Mouse (Mus musculus): ENCODE data around the gene Ikzf4.

Gene Ikzf4

GRCm38 (mm10) chr10:128612433-128613153, 33.2 kb downstream of the Ikzf4 start:
- peak; percentile 61 for DNase-seq (ENCODE audit: low read depth, low spot score)

DNA sequence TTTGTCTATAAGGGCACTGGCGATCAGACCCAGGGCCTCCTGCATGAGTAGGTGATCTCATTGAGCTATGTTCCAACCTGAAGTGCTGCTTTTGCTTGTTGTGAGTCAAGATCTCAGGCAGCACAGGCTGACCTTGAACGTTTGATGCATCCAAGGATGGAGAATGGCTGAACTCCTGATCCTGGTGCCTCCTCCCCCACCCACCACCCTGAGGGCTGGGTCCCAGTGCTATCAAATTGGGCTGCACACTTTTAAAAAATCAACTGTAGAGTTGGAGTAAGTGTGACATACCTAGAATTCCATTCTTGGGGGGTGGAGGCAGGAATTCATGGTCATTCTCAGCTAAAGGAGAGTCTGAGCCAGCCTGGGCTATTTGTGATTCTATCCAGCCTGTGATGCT, 39.3 kb downstream of the Ikzf4 start:
- DNase-seq (ENCODE audit: low read depth, low spot score): no peak

DNA sequence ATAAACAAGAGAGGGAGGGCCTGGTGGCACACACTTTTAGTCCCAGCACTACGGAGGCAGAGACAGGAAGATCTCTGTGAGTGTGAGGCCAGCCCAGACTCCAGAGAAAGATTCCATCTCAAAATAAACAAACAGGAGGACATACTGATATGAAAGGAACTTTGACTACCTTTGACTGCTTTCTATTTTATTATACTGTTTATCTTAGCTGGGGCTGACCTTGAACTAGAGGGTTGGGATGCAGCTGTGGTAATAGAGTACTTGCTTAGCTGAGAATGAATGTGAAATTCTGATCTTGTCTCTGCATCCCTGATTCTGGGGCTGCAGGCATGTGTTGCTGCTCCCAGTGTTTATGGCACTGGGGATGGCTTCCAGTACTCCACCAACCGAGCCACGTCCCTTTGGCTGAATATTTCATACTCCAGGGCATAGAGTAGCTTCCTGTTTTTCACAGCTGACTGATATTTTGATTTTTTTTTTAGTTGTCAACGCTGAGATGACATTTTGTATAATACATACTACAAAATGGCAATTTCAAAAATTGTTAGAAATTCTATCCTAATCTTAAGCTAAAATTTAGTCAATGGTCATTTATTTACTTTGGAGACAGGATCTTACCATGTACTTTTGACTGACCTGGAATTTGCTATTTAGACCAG, 43.2 kb downstream of the Ikzf4 start:
- DNase-seq (ENCODE audit: low read depth, low spot score): no peak

GRCm38 (mm10) chr10:128601499-128601898, 44.3 kb downstream of the Ikzf4 start:
- no peak for DNase-seq (ENCODE audit: low read depth, low spot score)

GRCm38 (mm10) chr10:128598476-128598875, 47.3 kb downstream of the Ikzf4 start:
- no peak for DNase-seq (ENCODE audit: low read depth, low spot score)

DNA sequence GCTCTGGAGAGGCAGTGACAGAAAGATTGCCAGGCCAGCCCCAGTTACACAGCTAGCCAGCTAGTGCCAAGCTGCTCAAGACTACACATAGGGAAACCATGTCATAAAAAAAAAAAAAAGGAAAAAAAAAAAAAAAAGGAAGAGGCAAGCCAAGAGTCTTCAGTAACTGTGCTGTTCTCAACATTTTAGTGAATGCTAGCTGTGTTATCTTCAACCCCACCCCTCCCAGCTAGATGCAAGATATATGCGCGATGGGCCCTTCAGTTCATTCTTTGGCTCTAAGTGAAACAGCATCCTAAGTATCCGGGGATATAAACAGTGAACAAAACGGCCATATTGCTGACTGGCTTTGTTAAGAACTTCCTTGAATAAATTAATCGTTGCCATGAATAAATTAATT, 53.0 kb downstream of the Ikzf4 start:
- no peak for DNase-seq (ENCODE audit: low read depth, low spot score)

GRCm38 (mm10) chr10:128591436-128591835, 54.4 kb downstream of the Ikzf4 start:
- no peak for DNase-seq (ENCODE audit: low read depth, low spot score)

DNA sequence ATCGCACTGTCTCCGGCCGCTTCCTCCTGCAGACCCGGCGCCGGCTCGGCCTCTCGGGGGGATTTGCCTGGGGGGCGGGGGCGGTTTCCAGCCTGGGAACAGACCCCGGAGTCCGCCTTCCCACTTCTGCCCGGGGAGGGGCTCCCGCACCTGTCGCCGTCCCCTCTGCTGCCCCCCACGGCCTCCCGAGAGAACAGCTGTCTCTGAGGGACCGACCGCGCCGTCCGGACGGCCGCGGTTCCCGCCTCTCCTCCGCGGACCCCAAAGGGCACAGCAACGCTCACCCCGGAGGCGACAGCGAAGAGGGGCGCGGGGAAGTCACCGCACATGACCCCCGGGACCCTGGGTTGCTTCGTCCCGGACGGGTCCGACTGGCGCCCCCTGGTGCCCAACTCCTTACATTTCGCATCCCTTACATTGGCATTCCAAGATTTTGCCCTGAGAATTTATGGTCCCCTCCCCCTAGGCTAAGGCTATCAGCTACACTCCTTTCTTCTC, 55.5 kb downstream of the Ikzf4 start:
- DNase-seq (ENCODE audit: low read depth, low spot score): no peak

GRCm38 (mm10) chr10:128589464-128590192, 56.2 kb downstream of the Ikzf4 start, which contains the start of gene Erbb3:
Gene Erbb3, minus strand, starts transcription at chr10:128589652.
- no peak for DNase-seq (ENCODE audit: low read depth, low spot score)

DNA sequence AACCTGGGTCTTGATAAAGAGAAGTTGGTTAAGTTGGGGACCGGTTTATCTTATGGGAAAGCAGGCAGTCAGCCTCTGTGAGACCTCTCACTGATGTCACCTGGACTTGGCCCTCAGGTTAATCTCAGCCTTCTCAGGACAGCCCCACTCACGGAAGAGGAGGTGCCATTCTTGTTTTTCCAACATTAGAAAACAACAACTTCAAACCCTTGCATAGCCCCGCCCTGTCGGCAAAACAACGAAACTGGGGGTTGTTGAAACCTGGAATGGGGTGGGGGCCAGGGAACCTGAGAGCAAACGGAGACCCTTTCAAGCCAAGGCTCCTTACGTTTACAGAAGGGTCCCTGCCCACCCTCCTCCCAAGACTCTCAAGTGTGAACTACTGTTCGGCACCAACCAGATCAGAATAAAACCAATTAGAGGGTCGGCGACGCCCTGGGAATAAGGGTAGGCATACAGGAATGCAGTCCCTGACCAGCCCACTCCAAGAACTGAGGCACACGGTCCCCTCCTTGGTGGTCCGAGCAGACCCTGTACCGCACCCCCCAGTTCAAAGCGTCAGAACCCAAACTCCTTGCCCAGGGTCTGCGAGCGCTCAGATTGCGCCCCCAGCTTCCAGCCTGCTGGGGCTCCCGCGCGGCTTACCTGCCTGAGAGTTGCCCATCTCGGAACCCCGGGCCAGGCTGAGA, 56.9 kb downstream of the Ikzf4 start:
- no peak for DNase-seq (ENCODE audit: low read depth, low spot score)

GRCm38 (mm10) chr10:128588136-128588535, 57.7 kb downstream of the Ikzf4 start:
- no peak for DNase-seq (ENCODE audit: low read depth, low spot score)

GRCm38 (mm10) chr10:128587697-128588096, 58.1 kb downstream of the Ikzf4 start:
- no peak for DNase-seq (ENCODE audit: low read depth, low spot score)

- DNase-seq (ENCODE audit: low read depth, low spot score): no peak
These were observed 58.7 kb downstream of the Ikzf4 start for GRCm38 (mm10) chr10:128587120-128587519.

GRCm38 (mm10) chr10:128586546-128586945, 59.2 kb downstream of the Ikzf4 start:
- no peak for DNase-seq (ENCODE audit: low read depth, low spot score)

DNA sequence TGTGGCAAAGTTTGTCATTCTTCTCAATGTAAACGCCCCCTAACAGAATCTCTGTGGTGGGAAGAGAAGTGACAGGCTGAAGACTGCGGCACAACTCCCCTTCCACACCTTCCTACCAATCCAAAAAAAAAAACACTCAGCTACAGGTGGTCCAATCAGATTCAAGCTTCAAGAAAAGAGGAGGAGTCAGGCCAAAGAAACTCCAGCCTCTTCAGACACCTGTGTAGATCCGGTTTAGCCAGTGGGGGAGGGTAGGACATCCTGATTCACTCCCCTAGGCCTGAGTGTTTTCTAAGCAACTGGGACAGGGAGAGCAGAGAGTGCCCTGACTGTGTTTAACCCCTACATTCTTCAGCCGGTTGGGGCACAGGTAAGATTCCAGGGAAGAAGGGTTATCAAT, 61.4 kb downstream of the Ikzf4 start:
- no peak for DNase-seq (ENCODE audit: low read depth, low spot score)

- DNase-seq (ENCODE audit: low read depth, low spot score): no peak
These were observed 62.1 kb downstream of the Ikzf4 start for GRCm38 (mm10) chr10:128583644-128584043.
